Mouse (Mus musculus): ENCODE measurements around the gene Cachd1. TPM values are rescaled to one million over a fixed set of nuclear protein-coding genes. Genes with fewer than 3 reads are reported as not detected.

The Cachd1 gene
- polyA plus RNA-seq, 1 experiment from 2014 or later: 6.5 TPM

DNA sequence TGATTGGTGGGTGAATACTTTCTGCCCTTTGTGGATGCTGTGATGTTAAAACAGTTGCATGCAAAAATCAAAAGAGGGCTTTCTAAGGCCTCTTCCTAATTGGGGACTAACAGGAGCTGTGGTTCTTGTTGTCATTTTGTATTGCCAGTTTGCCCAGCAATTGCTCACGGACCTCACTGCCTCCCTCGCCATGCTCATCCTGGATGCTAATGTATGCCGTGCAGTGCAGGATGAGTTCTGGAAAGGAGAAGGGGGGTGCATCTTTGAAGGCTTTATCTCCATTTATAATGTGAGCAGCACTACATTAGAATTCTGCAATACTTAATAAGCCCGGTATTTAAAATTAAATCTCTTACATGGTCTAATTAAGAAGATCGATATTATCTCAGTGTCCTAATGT is 66.6 kb downstream of the Cachd1 start:
- Histone ChIP-seq H3K27me3 (ENCODE audit: control insufficient read depth, insufficient read depth, low read depth, low read length) (no peaks in the 10 kb centered on the region), H3K27ac (ENCODE audit: low read length) (no peak overlapping the region), H3K4me1 (ENCODE audit: control insufficient read depth, low read depth, low read length) (no peaks in the 10 kb centered on the region), H3K36me3 (ENCODE audit: control insufficient read depth, insufficient read depth) (no peaks in the 10 kb centered on the region), H3K4me2 (ENCODE audit: low read depth, low read length) (no peak overlapping the region), H3K9ac (ENCODE audit: low read depth, low read length) (no peak overlapping the region), H3K4me3 (ENCODE audit: low read depth, low read length) (no peak overlapping the region), H3K9me3 (replicated peaks; ENCODE audit: control insufficient read depth, low read length) (no peaks in the 10 kb centered on the region)
- ATAC-seq (ENCODE audit: low read depth): no peak
- 76% methylated on average over 5 of the region's 5 CpGs for WGBS (ENCODE audit: insufficient replicate concordance)

DNA sequence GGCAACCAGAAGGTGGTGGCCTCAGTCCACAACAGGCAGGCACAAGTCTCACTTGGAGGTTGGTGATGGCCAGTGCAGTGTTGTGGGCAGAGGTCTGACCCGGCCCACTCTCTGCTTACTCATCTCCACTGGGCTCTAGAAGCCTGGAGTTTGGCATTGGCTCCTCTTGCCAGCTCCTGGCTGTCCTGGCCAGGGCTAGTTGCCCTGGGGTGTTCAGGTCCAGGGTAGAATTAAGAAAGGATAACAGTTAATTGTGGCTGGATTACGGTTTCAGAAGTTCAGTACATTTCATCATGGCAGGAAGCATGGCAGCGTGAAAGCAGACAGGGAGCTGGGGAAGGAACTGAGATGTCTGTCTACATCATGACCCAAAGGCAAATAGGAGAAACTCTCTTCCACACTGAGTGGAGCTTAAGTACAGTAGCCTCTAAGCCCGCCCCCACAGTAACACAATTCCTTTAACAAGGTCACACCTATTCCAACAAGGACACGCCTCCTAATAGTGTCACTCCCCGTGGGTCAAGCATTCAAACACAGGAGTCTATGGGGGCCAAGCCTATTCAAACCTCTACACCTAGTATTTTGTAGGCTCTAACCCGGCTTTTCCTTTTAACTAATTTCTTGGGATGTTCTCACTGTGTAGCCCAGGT is 74.5 kb downstream of the Cachd1 start:
- no peak overlapping the region for H3K4me2 ChIP-seq (ENCODE audit: low read depth, low read length)
- H3K27me3 ChIP-seq (ENCODE audit: control insufficient read depth, insufficient read depth, low read depth, low read length): no peaks in the 10 kb centered on the region
- WGBS (ENCODE audit: insufficient replicate concordance): 66% methylated on average over 7 of the region's 7 CpGs
- no peak overlapping the region for H3K27ac ChIP-seq (ENCODE audit: low read length)
- no peak overlapping the region for H3K9ac ChIP-seq (ENCODE audit: low read depth, low read length)
- no peaks in the 10 kb centered on the region for H3K36me3 ChIP-seq (ENCODE audit: control insufficient read depth, insufficient read depth)
- no peaks in the 10 kb centered on the region for H3K9me3 ChIP-seq (replicated peaks; ENCODE audit: control insufficient read depth, low read length)
- no peaks in the 10 kb centered on the region for H3K4me1 ChIP-seq (ENCODE audit: control insufficient read depth, low read depth, low read length)
- H3K4me3 ChIP-seq (ENCODE audit: low read depth, low read length): no peak overlapping the region
- no peak for ATAC-seq (ENCODE audit: low read depth)

DNA sequence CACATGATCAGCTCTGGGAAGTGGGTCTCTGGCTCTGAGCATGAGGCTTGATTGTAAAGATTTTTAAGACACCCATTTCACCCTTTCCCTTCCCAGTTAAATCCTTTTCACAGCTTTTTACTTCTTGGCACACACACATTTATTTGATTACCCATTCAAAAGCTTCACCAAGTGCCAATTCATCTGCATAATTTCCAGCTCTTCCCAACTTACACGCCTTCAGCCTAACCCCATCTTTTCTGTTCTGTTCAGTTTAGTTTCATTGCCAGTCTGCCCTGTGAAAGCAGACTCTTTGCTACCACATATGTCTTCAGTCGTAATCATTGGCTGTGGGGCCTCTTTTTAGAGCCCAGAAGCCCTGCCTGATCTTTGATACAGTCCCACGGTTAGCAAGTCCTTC is 76.0 kb downstream of the Cachd1 start:
- H3K27me3 ChIP-seq (ENCODE audit: control insufficient read depth, insufficient read depth, low read depth, low read length): no peaks in the 10 kb centered on the region
- no peak overlapping the region for H3K4me2 ChIP-seq (ENCODE audit: low read depth, low read length)
- H3K36me3 ChIP-seq (ENCODE audit: control insufficient read depth, insufficient read depth): no peaks in the 10 kb centered on the region
- H3K9ac ChIP-seq (ENCODE audit: low read depth, low read length): no peak overlapping the region
- no peaks in the 10 kb centered on the region for H3K4me1 ChIP-seq (ENCODE audit: control insufficient read depth, low read depth, low read length)
- H3K27ac ChIP-seq (ENCODE audit: low read length): no peak overlapping the region
- H3K4me3 ChIP-seq (ENCODE audit: low read depth, low read length): no peak overlapping the region
- H3K9me3 ChIP-seq (replicated peaks; ENCODE audit: control insufficient read depth, low read length): no peaks in the 10 kb centered on the region
- 44% methylated on average over 3 of the region's 3 CpGs for WGBS (ENCODE audit: insufficient replicate concordance)
- no peak for ATAC-seq (ENCODE audit: low read depth)

DNA sequence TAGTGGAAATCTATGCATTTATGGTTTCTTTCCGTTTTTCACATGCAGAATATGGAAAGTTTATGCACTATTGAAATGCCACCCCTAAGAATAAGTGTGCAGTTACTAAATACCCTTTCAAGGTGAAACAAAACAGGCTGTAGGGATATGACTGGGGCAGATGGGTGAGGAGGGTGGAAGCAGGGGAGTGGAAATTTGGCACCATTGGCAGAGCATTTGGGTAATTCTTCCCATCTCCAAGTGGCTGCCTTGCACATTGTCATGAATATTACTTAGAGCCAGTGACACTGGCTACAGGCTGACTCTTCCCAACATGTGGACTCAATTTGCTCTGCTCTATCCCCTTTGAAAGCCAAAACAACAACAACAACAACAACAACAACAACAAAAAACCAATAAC is 77.0 kb downstream of the Cachd1 start:
- no peaks in the 10 kb centered on the region for H3K27me3 ChIP-seq (ENCODE audit: control insufficient read depth, insufficient read depth, low read depth, low read length)
- WGBS (ENCODE audit: insufficient replicate concordance): 43% methylated on average over 1 of the region's 1 CpGs

DNA sequence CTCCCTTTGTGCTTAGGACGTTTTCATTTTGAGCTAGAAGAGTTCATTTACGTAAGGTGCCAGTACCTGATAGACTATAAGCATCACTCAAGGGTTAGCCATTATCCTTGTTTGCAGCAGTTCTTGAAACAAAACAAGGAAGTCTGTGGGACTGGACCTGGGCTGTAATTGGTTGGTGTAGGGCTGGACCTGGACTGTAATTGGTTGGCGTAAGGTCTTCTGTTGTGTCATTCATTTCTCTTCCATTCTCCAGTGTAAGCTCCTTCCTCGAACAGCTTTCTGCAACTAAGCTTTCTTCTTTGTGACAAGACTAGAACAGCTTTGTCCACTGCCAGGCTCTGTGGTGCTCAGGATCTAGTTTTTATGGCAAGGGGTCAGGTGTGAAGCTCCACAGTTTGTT is 78.9 kb downstream of the Cachd1 start:
- H3K9ac ChIP-seq (ENCODE audit: low read depth, low read length): no peak overlapping the region
- no peak overlapping the region for H3K4me2 ChIP-seq (ENCODE audit: low read depth, low read length)
- no peak overlapping the region for H3K4me3 ChIP-seq (ENCODE audit: low read depth, low read length)
- 58% methylated on average over 4 of the region's 4 CpGs for WGBS (ENCODE audit: insufficient replicate concordance)
- no peaks in the 10 kb centered on the region for H3K4me1 ChIP-seq (ENCODE audit: control insufficient read depth, low read depth, low read length)
- no peak for ATAC-seq (ENCODE audit: low read depth)
- H3K36me3 ChIP-seq (ENCODE audit: control insufficient read depth, insufficient read depth): no peaks in the 10 kb centered on the region
- H3K27ac ChIP-seq (ENCODE audit: low read length): no peak overlapping the region
- H3K9me3 ChIP-seq (replicated peaks; ENCODE audit: control insufficient read depth, low read length): no peaks in the 10 kb centered on the region
- no peaks in the 10 kb centered on the region for H3K27me3 ChIP-seq (ENCODE audit: control insufficient read depth, insufficient read depth, low read depth, low read length)

More for the DNA sequence above, 77.0 kb downstream of the Cachd1 start:
- ATAC-seq (ENCODE audit: low read depth): no peak
- Histone ChIP-seq H3K36me3 (ENCODE audit: control insufficient read depth, insufficient read depth) (no peaks in the 10 kb centered on the region), H3K4me1 (ENCODE audit: control insufficient read depth, low read depth, low read length) (no peaks in the 10 kb centered on the region), H3K4me3 (ENCODE audit: low read depth, low read length) (no peak overlapping the region), H3K27ac (ENCODE audit: low read length) (no peak overlapping the region), H3K9ac (ENCODE audit: low read depth, low read length) (no peak overlapping the region), H3K4me2 (ENCODE audit: low read depth, low read length) (no peak overlapping the region), H3K9me3 (replicated peaks; ENCODE audit: control insufficient read depth, low read length) (no peaks in the 10 kb centered on the region)

DNA sequence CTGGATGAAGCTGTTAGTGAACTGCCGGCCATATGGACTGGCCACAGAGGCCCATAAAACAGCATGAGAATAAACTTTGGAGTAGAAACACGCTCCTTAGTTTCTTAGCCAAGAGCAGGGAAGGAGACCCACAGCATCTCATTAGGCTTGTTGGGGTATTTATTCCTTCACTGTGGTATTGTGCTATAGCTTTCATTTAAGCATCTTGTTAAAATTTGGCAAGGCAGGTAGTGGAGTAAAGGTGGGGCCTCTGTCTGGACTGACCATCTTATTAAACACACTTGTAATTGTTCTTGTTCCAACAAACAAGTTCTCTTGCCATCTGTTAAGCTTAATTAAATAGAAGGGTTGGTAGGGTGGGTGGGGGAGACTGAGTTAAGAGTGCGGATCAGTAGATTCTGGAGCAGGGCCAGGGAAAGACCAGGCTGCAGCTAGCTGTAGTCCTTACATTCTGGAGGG is 81.0 kb downstream of the Cachd1 start:
- 53% methylated on average over 3 of the region's 3 CpGs for WGBS (ENCODE audit: insufficient replicate concordance)
- no peak overlapping the region for H3K9ac ChIP-seq (ENCODE audit: low read depth, low read length)
- no peaks in the 10 kb centered on the region for H3K27me3 ChIP-seq (ENCODE audit: control insufficient read depth, insufficient read depth, low read depth, low read length)
- H3K27ac ChIP-seq (ENCODE audit: low read length): no peak overlapping the region
- ATAC-seq (ENCODE audit: low read depth): no peak
- H3K4me3 ChIP-seq (ENCODE audit: low read depth, low read length): no peak overlapping the region
- H3K4me2 ChIP-seq (ENCODE audit: low read depth, low read length): no peak overlapping the region
- no peaks in the 10 kb centered on the region for H3K9me3 ChIP-seq (replicated peaks; ENCODE audit: control insufficient read depth, low read length)
- no peaks in the 10 kb centered on the region for H3K36me3 ChIP-seq (ENCODE audit: control insufficient read depth, insufficient read depth)
- H3K4me1 ChIP-seq (ENCODE audit: control insufficient read depth, low read depth, low read length): no peaks in the 10 kb centered on the region

DNA sequence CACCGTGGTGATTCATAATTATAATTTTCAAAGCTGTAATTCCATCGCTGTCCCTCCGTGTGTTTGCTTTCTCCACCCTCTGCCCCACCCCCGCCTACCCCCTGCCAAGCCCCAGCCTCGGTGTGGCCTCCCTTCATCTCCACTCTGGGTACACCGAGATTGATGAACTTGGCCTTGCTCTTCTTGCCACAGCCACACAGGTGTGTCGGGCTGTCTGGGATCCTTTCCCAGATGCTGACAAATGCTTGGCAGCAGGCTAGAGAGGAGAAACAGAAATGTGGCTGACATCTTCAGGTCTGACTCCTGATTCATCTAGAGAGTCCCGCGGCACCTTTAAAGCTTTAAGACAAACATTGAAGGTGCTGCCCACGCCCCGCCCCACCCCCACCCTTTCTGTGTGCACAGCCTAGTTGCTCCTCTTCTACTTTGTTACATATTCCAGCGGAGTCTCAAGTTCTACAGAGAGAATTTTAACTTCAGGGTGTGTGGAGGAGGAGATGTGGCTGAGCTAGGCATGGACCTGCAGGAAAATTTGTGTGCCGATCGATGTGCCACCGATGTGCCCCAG is 87.5 kb downstream of the Cachd1 start:
- Histone ChIP-seq H3K27ac (ENCODE audit: low read length) (no peak overlapping the region), H3K9ac (ENCODE audit: low read depth, low read length) (no peak overlapping the region), H3K4me2 (ENCODE audit: low read depth, low read length) (no peak overlapping the region), H3K4me3 (ENCODE audit: low read depth, low read length) (no peak overlapping the region), H3K36me3 (ENCODE audit: control insufficient read depth, insufficient read depth) (no peaks in the 10 kb centered on the region), H3K4me1 (ENCODE audit: control insufficient read depth, low read depth, low read length) (no peaks in the 10 kb centered on the region), H3K9me3 (replicated peaks; ENCODE audit: control insufficient read depth, low read length) (no peaks in the 10 kb centered on the region), H3K27me3 (ENCODE audit: control insufficient read depth, insufficient read depth, low read depth, low read length) (no peaks in the 10 kb centered on the region)
- no peak for ATAC-seq (ENCODE audit: low read depth)
- WGBS (ENCODE audit: insufficient replicate concordance): 53% methylated on average over 15 of the region's 15 CpGs

DNA sequence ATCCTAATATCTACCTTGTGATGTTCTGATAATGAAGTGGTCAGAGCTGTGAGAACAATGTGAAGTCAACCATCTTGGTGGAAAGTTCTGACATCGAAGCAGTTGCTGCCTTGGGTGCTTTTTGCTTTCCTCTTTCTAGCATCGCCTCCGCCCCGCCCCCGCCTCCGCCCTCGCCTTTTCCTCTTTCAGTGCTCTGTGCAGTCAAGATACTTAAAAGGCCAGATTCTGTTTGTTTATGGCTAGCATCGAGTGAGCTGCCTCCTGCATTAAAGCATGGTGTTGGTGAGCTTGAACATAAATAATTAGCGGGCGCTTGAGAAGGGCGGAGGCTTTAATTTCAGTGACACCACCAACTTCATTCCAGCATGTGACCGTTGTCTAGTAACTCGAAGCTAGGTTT is 88.9 kb downstream of the Cachd1 start:
- no peak overlapping the region for H3K4me2 ChIP-seq (ENCODE audit: low read depth, low read length)
- H3K27me3 ChIP-seq (ENCODE audit: control insufficient read depth, insufficient read depth, low read depth, low read length): no peaks in the 10 kb centered on the region
- WGBS (ENCODE audit: insufficient replicate concordance): 46% methylated on average over 13 of the region's 13 CpGs
- H3K27ac ChIP-seq (ENCODE audit: low read length): no peak overlapping the region
- H3K36me3 ChIP-seq (ENCODE audit: control insufficient read depth, insufficient read depth): no peaks in the 10 kb centered on the region
- H3K4me1 ChIP-seq (ENCODE audit: control insufficient read depth, low read depth, low read length): no peaks in the 10 kb centered on the region
- H3K9ac ChIP-seq (ENCODE audit: low read depth, low read length): no peak overlapping the region
- no peak overlapping the region for H3K4me3 ChIP-seq (ENCODE audit: low read depth, low read length)
- no peaks in the 10 kb centered on the region for H3K9me3 ChIP-seq (replicated peaks; ENCODE audit: control insufficient read depth, low read length)
- ATAC-seq (ENCODE audit: low read depth): no peak

DNA sequence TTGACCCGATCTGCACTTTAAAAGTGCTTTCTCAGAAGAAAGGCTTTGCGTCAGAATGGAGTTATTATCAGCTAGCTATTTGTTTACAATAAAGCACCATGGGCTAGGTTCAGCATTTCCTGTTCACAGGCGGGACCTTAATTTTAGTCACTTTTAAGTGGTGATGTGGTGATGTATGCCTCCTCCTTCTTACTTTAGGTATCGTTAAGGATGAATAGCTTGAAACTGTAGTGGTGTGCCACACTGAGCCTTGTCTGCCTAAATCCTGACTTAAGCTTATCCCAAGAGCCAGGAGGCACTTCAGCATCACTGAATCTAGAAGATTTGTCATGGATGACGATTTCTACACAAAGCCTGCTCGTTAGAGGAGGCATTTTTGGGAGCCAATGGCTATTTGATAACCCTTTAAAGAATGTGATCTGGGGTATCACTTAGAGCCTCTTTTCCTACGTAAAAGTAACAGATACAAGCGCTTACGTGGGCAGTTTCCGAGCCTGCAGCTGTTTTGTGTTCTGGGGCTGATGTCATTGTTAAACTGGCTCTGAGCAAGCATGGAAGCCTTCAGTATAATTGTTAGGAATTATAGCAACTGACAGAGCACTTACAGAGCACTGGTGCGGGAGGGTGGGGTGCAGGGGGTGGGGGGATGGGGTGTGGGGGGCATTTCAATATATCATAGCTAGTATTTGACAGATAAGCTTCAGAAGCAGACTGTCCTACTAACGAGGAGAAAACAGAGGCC is 89.7 kb downstream of the Cachd1 start:
- ATAC-seq (ENCODE audit: low read depth): no peak
- no peaks in the 10 kb centered on the region for H3K9me3 ChIP-seq (replicated peaks; ENCODE audit: control insufficient read depth, low read length)
- H3K9ac ChIP-seq (ENCODE audit: low read depth, low read length): no peak overlapping the region
- no peaks in the 10 kb centered on the region for H3K4me1 ChIP-seq (ENCODE audit: control insufficient read depth, low read depth, low read length)
- no peak overlapping the region for H3K4me2 ChIP-seq (ENCODE audit: low read depth, low read length)
- no peaks in the 10 kb centered on the region for H3K27me3 ChIP-seq (ENCODE audit: control insufficient read depth, insufficient read depth, low read depth, low read length)
- H3K4me3 ChIP-seq (ENCODE audit: low read depth, low read length): no peak overlapping the region
- WGBS (ENCODE audit: insufficient replicate concordance): 56% methylated on average over 12 of the region's 12 CpGs
- H3K27ac ChIP-seq (ENCODE audit: low read length): no peak overlapping the region
- H3K36me3 ChIP-seq (ENCODE audit: control insufficient read depth, insufficient read depth): no peaks in the 10 kb centered on the region

Measured in liver, embryonic 16.5 days (tissue).